In genomic region chr1:69375246-69375645, GRCm38 (mm10) we compare ENCODE assay signal across 24 mouse cellular contexts.
DNase-seq lines count a peak whose midpoint lies in the region; ATAC-seq and TF ChIP-seq lines count a peak whose summit lies in the region.
"Had no signal": no experiment of that assay in that cellular context is flagged by ENCODE, and none has a peak within 500 bp of the region (broad histone marks: within the 10 kb centered on the region; RNA-seq: fewer than 3 reads in every experiment).

No protein-coding gene starts in this region.

- H3K27me3 ChIP-seq in Patski = no peaks in the 10 kb centered on the region
- no peaks in the 10 kb centered on the region for H3K27me3 ChIP-seq in hindbrain, embryonic 10.5 days (ENCODE audit: insufficient read depth, poor library complexity, severe bottlenecking)
- H3K27me3 ChIP-seq in forebrain, embryonic 16.5 days (replicated peaks; ENCODE audit: control insufficient read depth, insufficient read depth, low read length) = no peaks in the 10 kb centered on the region
- H3K27me3 ChIP-seq: CH12.LX; embryonic facial prominence, embryonic 13.5 days; hindbrain, embryonic 13.5 days; intestine, embryonic 15.5 days had no signal

- in situ Hi-C loops in Patski (cut with MboI; ENCODE audit: low pct_unique_long_range_greater_than_20kb) = no loop called here

- TF ChIP-seq CTCF in Patski (IDR thresholded peaks at IDR 0.05) = no peak

- ATAC-seq in Patski = peak; percentile 44
- ATAC-seq in forebrain, embryonic 16.5 days = no peak
- ATAC-seq: forebrain, embryonic 14.5 days; hindbrain, embryonic 16.5 days; intestine, embryonic 15.5 days had no signal

- CTCF ChIA-PET in Patski (lab: Charles Lee) = interaction anchor here (1.0 to 1.5 kb wide), 3 partner anchors 18 to 314 kb away, joined by 3 to 4 read pairs (median 3); no protein-coding TSS in a partner anchor

- H3K9ac ChIP-seq in forebrain, embryonic 16.5 days (replicated peaks; ENCODE audit: low read depth, low read length) = no peak overlapping the region
- H3K9ac ChIP-seq: embryonic facial prominence, embryonic 13.5 days; hindbrain, embryonic 13.5 days; intestine, embryonic 15.5 days had no signal

- peak; percentile 45 for DNase-seq in Muller cell, postnatal 12 days (ENCODE audit: inconsistent ontology term)
- no peak for DNase-seq in Patski (ENCODE audit: low read depth, low spot score)
- DNase-seq in fibroblast of lung, adult 2 months (ENCODE audit: low read depth) = peak; percentile 26
- DNase-seq in urinary bladder, postnatal 14 days (ENCODE audit: low spot score) = no peak
- DNase-seq in hindbrain, embryonic 10.5 days (ENCODE audit: low spot score) = no peak
- DNase-seq: adrenal gland, adult 2 months; adrenal gland, postnatal 14 days; cerebellum, adult 11 months; cerebellum, adult 2 months; cerebellum, adult 9-11 months; cerebellum, postnatal 36 days; embryo, embryonic 11 days; gastrocnemius, postnatal 25 days; heart, adult 18-20 months; kidney, adult 11 months had no signal

- no peak overlapping the region for H3K27ac ChIP-seq in hindbrain, embryonic 10.5 days
- no peak overlapping the region for H3K27ac ChIP-seq in forebrain, embryonic 16.5 days (ENCODE audit: low read length)
- H3K27ac ChIP-seq: embryonic facial prominence, embryonic 10.5 days; embryonic facial prominence, embryonic 13.5 days; hindbrain, embryonic 13.5 days; intestine, embryonic 15.5 days had no signal

- 58% methylated on average over 1 of the region's 1 CpGs for WGBS in hindbrain, embryonic 10.5 days
- WGBS in forebrain, embryonic 16.5 days = 50% methylated on average over 1 of the region's 1 CpGs

- H3K4me2 ChIP-seq in forebrain, embryonic 16.5 days (ENCODE audit: low read length) = no peak overlapping the region
- H3K4me2 ChIP-seq: embryonic facial prominence, embryonic 13.5 days; hindbrain, embryonic 13.5 days; intestine, embryonic 15.5 days had no signal

- H3K36me3 ChIP-seq in hindbrain, embryonic 10.5 days = no peaks in the 10 kb centered on the region
- no peaks in the 10 kb centered on the region for H3K36me3 ChIP-seq in forebrain, embryonic 16.5 days (ENCODE audit: control insufficient read depth, insufficient read depth)
- H3K36me3 ChIP-seq: embryonic facial prominence, embryonic 13.5 days; G1E; hindbrain, embryonic 13.5 days; intestine, embryonic 15.5 days had no signal

- H3K4me1 ChIP-seq in hindbrain, embryonic 10.5 days (replicated peaks) = no peaks in the 10 kb centered on the region
- no peaks in the 10 kb centered on the region for H3K4me1 ChIP-seq in forebrain, embryonic 16.5 days (replicated peaks; ENCODE audit: control insufficient read depth, insufficient read depth, low read length)
- H3K4me1 ChIP-seq: embryonic facial prominence, embryonic 10.5 days; embryonic facial prominence, embryonic 13.5 days; hindbrain, embryonic 13.5 days; intestine, embryonic 15.5 days had no signal

- peaks cover 17% of the 10 kb centered on the region for H3K9me3 ChIP-seq in hindbrain, embryonic 10.5 days
- H3K9me3 ChIP-seq in forebrain, embryonic 16.5 days (ENCODE audit: control insufficient read depth, low read length) = peaks cover 12% of the 10 kb centered on the region

- no peak overlapping the region for H3K4me3 ChIP-seq in hindbrain, embryonic 10.5 days
- H3K4me3 ChIP-seq in forebrain, embryonic 16.5 days (replicated peaks; ENCODE audit: low read length) = no peak overlapping the region
- H3K4me3 ChIP-seq: embryonic facial prominence, embryonic 10.5 days; embryonic facial prominence, embryonic 13.5 days; hindbrain, embryonic 13.5 days; intestine, embryonic 15.5 days had no signal

- POLR2A ChIA-PET in Patski (lab: Charles Lee) = no interaction called here

Comparison
In these comparisons a context has a peak if more than half of its experiments do, and no peak if none do; other contexts are left out.
1. DNase-seq: peak in Muller cell, postnatal 12 days (single experiment) and fibroblast of lung, adult 2 months (single experiment); none in Patski (single experiment), urinary bladder, postnatal 14 days (single experiment) and hindbrain, embryonic 10.5 days (single experiment).